Mouse (Mus musculus) heart, postnatal 0 days (tissue): ENCODE data around the gene Ebf3.

Source experiments
- CTCF ChIP-seq: IDR thresholded peaks from 2 replicates; pipeline ENCODE4 v1.5.1; 2016; ENCODE audit warnings: antibody characterized with exemption, control low read depth, low read depth
- EP300 ChIP-seq: IDR thresholded peaks from 2 replicates; pipeline ENCODE4 v1.6.1; 2016; ENCODE audit warnings: antibody characterized with exemption, low read depth

- TF ChIP-seq CTCF (peak; percentile 51; the same call in 1 of the 2 replicates), EP300 (no peak)
Measured at GRCm38 (mm10) chr7:137321141-137321813, 7.0 kb upstream of the Ebf3 start.
